Mouse (Mus musculus) MEL (cell line): ENCODE measurements at regions not wholly inside any gene's neighbourhood (a gene's known extent, or its start where the extent isn't known, plus 50 kb on each side); places are given as distances from the start of the nearest gene placed in this dataset.

Experiments used
- DNase-seq: peaks from one replicate; pipeline ENCODE4 v3.0.0; 2011; ENCODE audit warnings: low read depth, low spot score
- H3K27ac ChIP-seq: 2 replicates; pipeline ENCODE4 v1.5.1; 2012; ENCODE audit warnings: low read depth, mild to moderate bottlenecking, control low read depth, low read length, moderate library complexity; ENCODE audit not compliant: control insufficient read depth
- H3K27me3 ChIP-seq, 2 experiments: fragments of 150-350 bp in 1 of 2; sonication (generic) in 1 of 2; 2 replicates each; pipeline ENCODE4 v1.6.1; 2012; ENCODE audit warnings: low read length in 2 of 2, mild to moderate bottlenecking in 2 of 2, improper control_type of control experiment in 1 of 2, moderate library complexity in 1 of 2; ENCODE audit not compliant: insufficient read depth in 2 of 2, control insufficient read depth in 1 of 2
- H3K36me3 ChIP-seq, 2 experiments: 2 replicates each; pipeline ENCODE4 v1.6.1; 2012 to 2014; ENCODE audit warnings: low read length in 2 of 2, improper control_type of control experiment in 1 of 2, inconsistent platforms in 1 of 2, mild to moderate bottlenecking in 1 of 2; ENCODE audit not compliant: insufficient read depth in 2 of 2, control insufficient read depth in 1 of 2
- H3K4me1 ChIP-seq, 2 experiments: fragments of 150-350 bp in 1 of 2; sonication (generic) in 1 of 2; 2 replicates each; pipeline ENCODE4 v1.6.1; 2012; ENCODE audit warnings: low read length in 2 of 2, improper control_type of control experiment in 1 of 2, mild to moderate bottlenecking in 1 of 2; ENCODE audit not compliant: insufficient read depth in 2 of 2, control insufficient read depth in 1 of 2
- H3K4me3 ChIP-seq, 2 experiments: fragments of 150-350 bp in 1 of 2; sonication (generic) in 1 of 2; 2 replicates each; pipeline ENCODE4 v1.5.1; 2012; ENCODE audit warnings: low read depth in 2 of 2, low read length in 2 of 2, mild to moderate bottlenecking in 2 of 2, moderate library complexity in 2 of 2, control low read depth in 1 of 2, improper control_type of control experiment in 1 of 2; ENCODE audit not compliant: control insufficient read depth in 1 of 2, insufficient read depth in 1 of 2
- H3K79me2 ChIP-seq: 2 replicates; pipeline ENCODE4 v1.6.1; 2012; ENCODE audit warnings: mild to moderate bottlenecking, low read length, moderate library complexity; ENCODE audit not compliant: control insufficient read depth, poor library complexity, insufficient read depth
- H3K9ac ChIP-seq: 2 replicates; pipeline ENCODE4 v1.6.1; 2012; ENCODE audit warnings: low read depth, mild to moderate bottlenecking, control low read depth, low read length, moderate library complexity; ENCODE audit not compliant: control insufficient read depth, poor library complexity, severe bottlenecking
- H3K9me3 ChIP-seq: fragments of 150-350 bp; sonication (generic); replicated peaks from 2 replicates; pipeline ENCODE4 v1.6.1; 2012; ENCODE audit warnings: mild to moderate bottlenecking, low read length, improper control_type of control experiment, moderate library complexity; ENCODE audit not compliant: insufficient read depth
- CHD2 ChIP-seq: IDR thresholded peaks from 2 replicates; pipeline ENCODE4 v1.6.1; 2011; ENCODE audit warnings: low read length, improper control_type of control experiment
- CTCF ChIP-seq, 3 experiments: IDR thresholded peaks in 2 of 3; conservative IDR thresholded peaks in 1 of 3; 2 replicates each; pipeline ENCODE4 v1.5.1; 2011 to 2012; ENCODE audit warnings: low read length in 3 of 3, low read depth in 2 of 3, mild to moderate bottlenecking in 2 of 3, improper control_type of control experiment in 1 of 3, inconsistent platforms in 1 of 3, mixed read lengths in 1 of 3, moderate library complexity in 1 of 3; ENCODE audit not compliant: control insufficient read depth in 1 of 3, insufficient read depth in 1 of 3, poor library complexity in 1 of 3, severe bottlenecking in 1 of 3
- ELF1 ChIP-seq: IDR thresholded peaks from 2 replicates; pipeline ENCODE4 v1.6.1; 2014; ENCODE audit warnings: low read depth, mild to moderate bottlenecking, inconsistent platforms, low read length, improper control_type of control experiment, moderate library complexity
- MAZ ChIP-seq: IDR thresholded peaks from 2 replicates; pipeline ENCODE4 v1.6.1; 2012; ENCODE audit warnings: low read depth, mild to moderate bottlenecking, inconsistent platforms, low read length, improper control_type of control experiment
- MYB ChIP-seq: IDR thresholded peaks from 2 replicates; pipeline ENCODE4 v1.6.1; 2011; ENCODE audit warnings: mild to moderate bottlenecking, low read depth, low read length, improper control_type of control experiment
- NELFE ChIP-seq: IDR thresholded peaks from 2 replicates; pipeline ENCODE4 v1.6.1; 2011; ENCODE audit warnings: low read depth, low read length, improper control_type of control experiment
- POLR2A ChIP-seq, 2 experiments: IDR thresholded peaks; 2 replicates each; pipeline ENCODE4 v1.6.1; 2011 to 2012; ENCODE audit warnings: low read length in 2 of 2, mild to moderate bottlenecking in 2 of 2, control low read depth in 1 of 2, improper control_type of control experiment in 1 of 2, low read depth in 1 of 2, moderate library complexity in 1 of 2; ENCODE audit not compliant: control insufficient read depth in 1 of 2, insufficient read depth in 1 of 2, poor library complexity in 1 of 2
- POLR2AphosphoS2 ChIP-seq: IDR thresholded peaks from 2 replicates; pipeline ENCODE4 v1.6.1; 2011; ENCODE audit warnings: low read length, improper control_type of control experiment
- POLR2AphosphoS5 ChIP-seq: IDR thresholded peaks from 2 replicates; pipeline ENCODE4 v1.6.1; 2012; ENCODE audit warnings: low read depth, borderline replicate concordance, mild to moderate bottlenecking, inconsistent platforms, low read length, moderate library complexity, mixed read lengths
- RCOR1 ChIP-seq: IDR thresholded peaks from 2 replicates; pipeline ENCODE4 v1.6.1; 2012; ENCODE audit warnings: low read depth, mild to moderate bottlenecking, inconsistent platforms, low read length, improper control_type of control experiment
- SIN3A ChIP-seq: IDR thresholded peaks from 2 replicates; pipeline ENCODE4 v1.6.1; 2012; ENCODE audit warnings: low read length, improper control_type of control experiment, inconsistent platforms
- TAL1 ChIP-seq: IDR thresholded peaks from 2 replicates; pipeline ENCODE4 v1.6.1; 2012; ENCODE audit warnings: mild to moderate bottlenecking, inconsistent platforms, low read length, moderate library complexity, mixed read lengths
- TCF12 ChIP-seq: IDR thresholded peaks from 2 replicates; pipeline ENCODE4 v1.6.1; 2014; ENCODE audit warnings: low read depth, mild to moderate bottlenecking, inconsistent platforms, low read length, improper control_type of control experiment, moderate library complexity
- UBTF ChIP-seq: IDR thresholded peaks from 2 replicates; pipeline ENCODE4 v1.6.1; 2012; ENCODE audit warnings: low read depth, mild to moderate bottlenecking, inconsistent platforms, low read length, improper control_type of control experiment, moderate library complexity, borderline replicate concordance; ENCODE audit not compliant: insufficient read depth
- USF1 ChIP-seq: IDR thresholded peaks from 2 replicates; pipeline ENCODE4 v1.6.1; 2014; ENCODE audit warnings: low read depth, mild to moderate bottlenecking, inconsistent platforms, low read length, improper control_type of control experiment, moderate library complexity
- USF2 ChIP-seq, 2 experiments: IDR thresholded peaks; 2 replicates each; pipeline ENCODE4 v1.6.1; 2011 to 2012; ENCODE audit warnings: improper control_type of control experiment in 2 of 2, low read length in 2 of 2, borderline replicate concordance in 1 of 2, inconsistent platforms in 1 of 2, low read depth in 1 of 2, mild to moderate bottlenecking in 1 of 2; ENCODE audit not compliant: insufficient read depth in 1 of 2
- ZMIZ1 ChIP-seq: IDR thresholded peaks from 2 replicates; pipeline ENCODE4 v1.6.1; 2012; ENCODE audit warnings: low read depth, mild to moderate bottlenecking, inconsistent platforms, low read length, improper control_type of control experiment, moderate library complexity
- ZNF384 ChIP-seq: IDR thresholded peaks from 2 replicates; pipeline ENCODE4 v1.6.1; 2012; ENCODE audit warnings: low read depth, mild to moderate bottlenecking, inconsistent platforms, low read length, improper control_type of control experiment

GRCm38 (mm10) chr3:106974114-106974789 is 61.7 kb upstream of the Kcna3 start:
- Histone ChIP-seq H3K79me2 (no peaks in the 10 kb centered on the region), H3K27ac (no peak overlapping the region), H3K4me1 (no peaks in the 10 kb centered on the region), H3K27me3 (no peaks in the 10 kb centered on the region), H3K9ac (no peak overlapping the region), H3K36me3 (no peaks in the 10 kb centered on the region), H3K9me3 (no peaks in the 10 kb centered on the region), H3K4me3 (no peak overlapping the region)
- TF ChIP-seq CTCF (IDR thresholded peaks at IDR 0.05 in 2 of 3, conservative IDR thresholded peaks at IDR 0.05 in 1 of 3; ENCODE audit: control insufficient read depth in 1 of 3, insufficient read depth in 1 of 3, low read depth in 2 of 3, low read length in 3 of 3, poor library complexity in 1 of 3, severe bottlenecking in 1 of 3) (no peak), USF1 (no peak), MYB (no peak), POLR2A (IDR thresholded peaks at IDR 0.05; ENCODE audit: control insufficient read depth in 1 of 2, insufficient read depth in 1 of 2, low read depth in 1 of 2, low read length in 2 of 2, poor library complexity in 1 of 2) (no peak), TAL1 (no peak), CHD2 (no peak), USF2 (IDR thresholded peaks at IDR 0.05; ENCODE audit: borderline replicate concordance in 1 of 2, insufficient read depth in 1 of 2, low read depth in 1 of 2, low read length in 2 of 2) (no peak), POLR2AphosphoS5 (no peak), NELFE (no peak)
- no peak for DNase-seq

GRCm38 (mm10) chr3:106978728-106979127 is 57.2 kb upstream of the Kcna3 start:
- Histone ChIP-seq H3K4me1 (no peaks in the 10 kb centered on the region), H3K36me3 (no peaks in the 10 kb centered on the region), H3K4me3 (no peak overlapping the region), H3K27ac (no peak overlapping the region), H3K9ac (no peak overlapping the region), H3K79me2 (no peaks in the 10 kb centered on the region), H3K9me3 (no peaks in the 10 kb centered on the region), H3K27me3 (no peaks in the 10 kb centered on the region)
- no peak for DNase-seq
- TF ChIP-seq MAZ (no peak), ZNF384 (no peak), UBTF (no peak), POLR2AphosphoS2 (no peak), USF1 (no peak), ELF1 (no peak), TCF12 (no peak), ZMIZ1 (no peak), RCOR1 (no peak), SIN3A (no peak)
